Comparison of ENCODE assay signal across 8 mouse cellular contexts in the genomic region with DNA sequence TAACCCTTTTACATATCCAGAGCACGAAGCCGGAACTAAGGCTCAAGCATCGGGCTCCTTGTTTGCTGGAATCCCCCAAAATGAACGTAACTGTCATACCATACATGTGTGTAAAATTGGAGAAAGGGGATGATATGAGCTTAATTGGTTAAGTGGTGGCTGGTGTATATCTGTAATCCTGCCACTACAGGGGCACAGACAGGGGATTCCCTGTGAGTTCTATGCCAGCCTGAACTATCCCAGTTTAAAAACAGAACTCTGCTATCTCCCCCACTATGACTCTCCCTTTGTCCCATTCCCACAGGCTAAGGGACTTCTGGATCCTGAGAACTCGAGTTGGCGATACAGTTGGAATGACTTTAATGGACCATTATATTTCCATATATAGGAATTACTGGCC.
DNase-seq lines count a peak whose midpoint lies in the region; ATAC-seq and TF ChIP-seq lines count a peak whose summit lies in the region.

No protein-coding gene starts in this region.

- H3K9me3 ChIP-seq in heart, embryonic 14.5 days (ENCODE audit: control insufficient read depth, low read length), result no peaks in the 10 kb centered on the region
- no peaks in the 10 kb centered on the region for H3K9me3 ChIP-seq in MEL (replicated peaks; ENCODE audit: insufficient read depth, low read length)
- H3K9me3 ChIP-seq in forebrain, postnatal 0 days (ENCODE audit: low read length), result no peaks in the 10 kb centered on the region

- H3K36me3 ChIP-seq in heart, embryonic 14.5 days (ENCODE audit: control insufficient read depth, insufficient read depth, low read length), result no peaks in the 10 kb centered on the region
- H3K36me3 ChIP-seq in MEL (ENCODE audit: control insufficient read depth in 1 of 2, insufficient read depth in 2 of 2, low read length in 2 of 2) (peaks cover 0 to 12% of the 10 kb centered on the region in 2 experiments; a peak in 2 of 4 replicates), macrophage (ENCODE audit: inconsistent target) (no peaks in the 10 kb centered on the region)
- H3K36me3 ChIP-seq in forebrain, postnatal 0 days (ENCODE audit: insufficient read depth), result no peaks in the 10 kb centered on the region

- TF ChIP-seq CTCF in MEL (IDR thresholded peaks at IDR 0.05 in 2 of 3, conservative IDR thresholded peaks at IDR 0.05 in 1 of 3; ENCODE audit: control insufficient read depth in 1 of 3, insufficient read depth in 1 of 3, low read depth in 2 of 3, low read length in 3 of 3, poor library complexity in 1 of 3, severe bottlenecking in 1 of 3), result no peak
- no peak for TF ChIP-seq CTCF in forebrain, postnatal 0 days (IDR thresholded peaks at IDR 0.05; ENCODE audit: low read depth)

- H3K4me2 ChIP-seq in heart, embryonic 14.5 days (ENCODE audit: low read length), result peak overlapping the region; percentile 63
- peak overlapping the region; percentile 45 for H3K4me2 ChIP-seq in forebrain, postnatal 0 days (ENCODE audit: low read depth)

- H3K79me2 ChIP-seq in MEL (ENCODE audit: control insufficient read depth, insufficient read depth, low read length, poor library complexity) (no peaks in the 10 kb centered on the region), macrophage (ENCODE audit: inconsistent target) (no peaks in the 10 kb centered on the region)

- peak overlapping the region; percentile 74 for H3K9ac ChIP-seq in heart, embryonic 14.5 days (ENCODE audit: low read length)
- H3K9ac ChIP-seq in MEL (ENCODE audit: control insufficient read depth, low read depth, low read length, poor library complexity, severe bottlenecking), result peak overlapping the region; percentile 78
- H3K9ac ChIP-seq in forebrain, postnatal 0 days, result peak overlapping the region; percentile 54

- intact Hi-C loops in heart, postnatal 14 days (cut with DNase I), result no loop called here

- no peaks in the 10 kb centered on the region for H3K4me1 ChIP-seq in heart, embryonic 14.5 days (ENCODE audit: control insufficient read depth in 2 of 2, insufficient read depth in 2 of 2, low read length in 2 of 2)
- H3K4me1 ChIP-seq in MEL (ENCODE audit: control insufficient read depth in 1 of 2, insufficient read depth in 2 of 2, low read length in 2 of 2), result peaks cover 5 to 12% of the 10 kb centered on the region in 2 experiments
- no peaks in the 10 kb centered on the region for H3K4me1 ChIP-seq in forebrain, postnatal 0 days (ENCODE audit: insufficient read depth)

- TF ChIP-seq POLR2A in MEL (IDR thresholded peaks at IDR 0.05; ENCODE audit: control insufficient read depth in 1 of 2, insufficient read depth in 1 of 2, low read depth in 1 of 2, low read length in 2 of 2, poor library complexity in 1 of 2), result no peak

- peak overlapping the region; percentile 34 to 38 for H3K4me3 ChIP-seq in heart, embryonic 14.5 days (ENCODE audit: control insufficient read depth in 1 of 2, insufficient read depth in 1 of 2, low read depth in 1 of 2, low read length in 2 of 2)
- H3K4me3 ChIP-seq in MEL (ENCODE audit: control insufficient read depth in 1 of 2, insufficient read depth in 1 of 2, low read depth in 2 of 2, low read length in 2 of 2), result peak overlapping the region; percentile 59 to 84
- H3K4me3 ChIP-seq in forebrain, postnatal 0 days (ENCODE audit: low read depth, low read length), result peak overlapping the region; percentile 24
- H3K4me3 ChIP-seq in macrophage (ENCODE audit: inconsistent target), result peak overlapping the region; percentile 7; the same call in 1 of the 2 replicates

- TF ChIP-seq RAD21 in MEL (IDR thresholded peaks at IDR 0.05; ENCODE audit: low read depth, low read length), result no peak

- H3K27me3 ChIP-seq in heart, embryonic 14.5 days (ENCODE audit: control insufficient read depth, insufficient read depth, low read length), result peaks cover 7% of the 10 kb centered on the region; the same call in 1 of the 2 replicates
- no peaks in the 10 kb centered on the region for H3K27me3 ChIP-seq in MEL (ENCODE audit: control insufficient read depth in 1 of 2, insufficient read depth in 2 of 2, low read length in 2 of 2)
- no peaks in the 10 kb centered on the region for H3K27me3 ChIP-seq in forebrain, postnatal 0 days (ENCODE audit: insufficient read depth, low read length)

- WGBS in heart, embryonic 14.5 days, result 36% methylated on average over 6 of the region's 6 CpGs
- 32% methylated on average over 6 of the region's 6 CpGs for WGBS in forebrain, postnatal 0 days
- 38% methylated on average over 6 of the region's 6 CpGs for whole genome bisulfite sequencing in macrophage (ENCODE audit: missing documents)

- ATAC-seq in heart, embryonic 14.5 days (ENCODE audit: insufficient number of reproducible peaks, insufficient read depth, low FRiP score, low read depth), result no peak
- ATAC-seq in forebrain, postnatal 0 days, result peak; percentile 60

- DNase-seq in heart, postnatal 14 days, result no peak
- DNase-seq in MEL (ENCODE audit: low read depth, low spot score), result no peak
- no peak for DNase-seq in forebrain, postnatal 0 days
- DNase-seq in right cerebral cortex, postnatal 10 days (ENCODE audit: low spot score in 2 of 2), result no peak
- no peak for DNase-seq in embryo, embryonic 9.5 days (ENCODE audit: extremely low spot score)
- DNase-seq in layer of hippocampus, adult 9-10 months (ENCODE audit: low spot score), result no peak

- peak overlapping the region in 1 of 2 experiments; percentile 9; a peak in 1 of 4 replicates for H3K27ac ChIP-seq in heart, embryonic 14.5 days (replicated peaks in 1 of 2; ENCODE audit: control insufficient read depth in 1 of 2, insufficient read depth in 1 of 2, low read depth in 2 of 2, low read length in 2 of 2)
- H3K27ac ChIP-seq in MEL (ENCODE audit: control insufficient read depth, low read depth, low read length) (peak overlapping the region; percentile 60), macrophage (no peak overlapping the region)
- H3K27ac ChIP-seq in forebrain, postnatal 0 days (ENCODE audit: low read depth, low read length), result peak overlapping the region; percentile 81

- no peak; a peak in 1 of 4 replicates for TF ChIP-seq EP300 in MEL (IDR thresholded peaks at IDR 0.05; ENCODE audit: low read depth in 1 of 2, low read length in 2 of 2)

TF ChIP-seq in MEL, 35 proteins besides CTCF, POLR2A, EP300 and RAD21:
- peak; percentile 3; the same call in 1 of the 2 replicates for TF ChIP-seq MXI1 (IDR thresholded peaks at IDR 0.05; ENCODE audit: low read depth, low read length)
- TF ChIP-seq ZMIZ1 (IDR thresholded peaks at IDR 0.05; ENCODE audit: low read depth, low read length), result 0 out of 2 replicates have a peak, but pooled peaks have one; percentile 6
- TF ChIP-seq NRF1 (IDR thresholded peaks at IDR 0.05; ENCODE audit: insufficient read depth, low read depth, low read length, poor library complexity, severe bottlenecking), result no peak

Comparison
In these comparisons a context has a peak if more than half of its experiments do, and no peak if none do; other contexts are left out.
1. H3K4me3 ChIP-seq: peak in every context shown above with its lines; median percentile 72 in MEL; 36 in heart, embryonic 14.5 days; 24 in forebrain, postnatal 0 days; 7 in macrophage.